Mouse (Mus musculus) myocyte (in vitro differentiated cells): ENCODE data around the gene Sfxn1. TPM values are rescaled to one million over a fixed set of nuclear protein-coding genes. Genes with fewer than 3 reads are reported as not detected.

Experiments
- H3K27me3 ChIP-seq: one replicate; pipeline ENCODE4 v1.6.1; 2011; ENCODE audit not compliant: control insufficient read depth, insufficient read depth, insufficient read length
- H3K36me3 ChIP-seq: one replicate; pipeline ENCODE4 v1.6.1; 2011; ENCODE audit not compliant: control insufficient read depth, insufficient read depth
- H3K4me2 ChIP-seq: one replicate; pipeline ENCODE4 v1.6.1; 2011; ENCODE audit warnings: low read depth, control low read depth
- H3K4me3 ChIP-seq: one replicate; pipeline ENCODE4 v1.5.1; 2011; ENCODE audit warnings: mild to moderate bottlenecking, control low read depth, moderate library complexity
- H3K79me2 ChIP-seq: one replicate; pipeline ENCODE4 v1.6.1; 2011; ENCODE audit not compliant: control insufficient read depth, insufficient read depth
- H3ac ChIP-seq: one replicate; pipeline ENCODE4 v1.6.1; 2011; ENCODE audit not compliant: control insufficient read depth, insufficient read length
- CEBPB ChIP-seq: IDR thresholded peaks from 2 replicates; pipeline ENCODE4 v1.6.1; 2011; ENCODE audit warnings: mild to moderate bottlenecking, moderate library complexity; ENCODE audit not compliant: poor library complexity, insufficient read depth, severe bottlenecking
- E2F4 ChIP-seq: IDR thresholded peaks from one replicate; pipeline ENCODE4 v1.6.1; 2011; ENCODE audit warnings: mild to moderate bottlenecking, control low read depth, moderate library complexity; ENCODE audit not compliant: insufficient read depth
- MAX ChIP-seq: IDR thresholded peaks from one replicate; pipeline ENCODE4 v1.6.1; 2011; ENCODE audit warnings: low read depth, mild to moderate bottlenecking, control low read depth
- MYOD1 ChIP-seq, 3 experiments: IDR thresholded peaks; one replicate each; pipeline ENCODE4 v1.6.1; 2011; ENCODE audit warnings: control low read depth in 2 of 3, low read depth in 2 of 3, mild to moderate bottlenecking in 2 of 3, moderate library complexity in 1 of 3; ENCODE audit not compliant: insufficient read length in 2 of 3, control insufficient read depth in 1 of 3
- MYOG ChIP-seq, 3 experiments: IDR thresholded peaks; one replicate each; pipeline ENCODE4 v1.6.1; 2011; ENCODE audit warnings: control low read depth in 2 of 3, low read depth in 2 of 3, mild to moderate bottlenecking in 2 of 3; ENCODE audit not compliant: insufficient read length in 2 of 3, control insufficient read depth in 1 of 3, insufficient read depth in 1 of 3
- POLR2A ChIP-seq: IDR thresholded peaks from one replicate; pipeline ENCODE4 v1.6.1; 2011; ENCODE audit warnings: low read depth, mild to moderate bottlenecking, control low read depth, moderate library complexity; ENCODE audit not compliant: insufficient read length
- POLR2AphosphoS2 ChIP-seq: IDR thresholded peaks from one replicate; pipeline ENCODE4 v1.6.1; 2011; ENCODE audit warnings: low read depth, control low read depth; ENCODE audit not compliant: insufficient read length
- REST ChIP-seq: IDR thresholded peaks from one replicate; pipeline ENCODE4 v1.6.1; 2011; ENCODE audit warnings: mild to moderate bottlenecking, control low read depth, moderate library complexity; ENCODE audit not compliant: insufficient read depth, insufficient read length
- SRF ChIP-seq: IDR thresholded peaks from one replicate; pipeline ENCODE4 v1.6.1; 2011; ENCODE audit warnings: low read depth; ENCODE audit not compliant: control insufficient read depth, insufficient read length
- TCF12 ChIP-seq: IDR thresholded peaks from one replicate; pipeline ENCODE4 v1.6.1; 2011; ENCODE audit warnings: mild to moderate bottlenecking, control low read depth; ENCODE audit not compliant: poor library complexity, insufficient read depth, severe bottlenecking
- TCF3 ChIP-seq: IDR thresholded peaks from one replicate; pipeline ENCODE4 v1.6.1; 2011; ENCODE audit warnings: low read depth, control low read depth; ENCODE audit not compliant: insufficient read length
- USF1 ChIP-seq: IDR thresholded peaks from one replicate; pipeline ENCODE4 v1.6.1; 2011; ENCODE audit warnings: low read depth, mild to moderate bottlenecking, control low read depth, moderate library complexity
- polyA plus RNA-seq: library from polyadenylated mRNA; unstranded; fragments of >200 nt; fragmentation: generic; extraction: Trizol; gene quantifications from one replicate; pipeline ENCODE4 v1.2.1, GENCODE M21; 2012; ENCODE audit warnings: missing spikeins

Sfxn1 gene
- polyA plus RNA-seq, 1 experiment = 10.9 TPM

GRCm38 (mm10) chr13:54075416-54075815 lies 3.7 kb downstream of the Sfxn1 start:
- TF ChIP-seq CEBPB (no peak), POLR2A (no peak), SRF (no peak), MYOG (IDR thresholded peaks at IDR 0.05; ENCODE audit: control insufficient read depth in 1 of 3, insufficient read depth in 1 of 3, insufficient read length in 2 of 3, low read depth in 2 of 3) (no peak)
- Histone ChIP-seq H3K27me3 (no peaks in the 10 kb centered on the region), H3K4me2 (no peak overlapping the region), H3ac (no peak overlapping the region), H3K36me3 (no peaks in the 10 kb centered on the region), H3K79me2 (peaks cover 60% of the 10 kb centered on the region), H3K4me3 (no peak overlapping the region)

- Histone ChIP-seq H3K4me2 (no peak overlapping the region), H3K79me2 (peaks cover 60% of the 10 kb centered on the region), H3K4me3 (no peak overlapping the region), H3K27me3 (no peaks in the 10 kb centered on the region), H3K36me3 (no peaks in the 10 kb centered on the region), H3ac (no peak overlapping the region)
- no peak for TF ChIP-seq SRF
- TF ChIP-seq TCF3 = no peak
- TF ChIP-seq POLR2A = no peak
- TF ChIP-seq TCF12 = no peak
- no peak for TF ChIP-seq POLR2AphosphoS2
- no peak for TF ChIP-seq REST
These were observed 4.4 kb downstream of the Sfxn1 start for GRCm38 (mm10) chr13:54076051-54076450.

- Histone ChIP-seq H3K4me2 (no peak overlapping the region), H3K4me3 (no peak overlapping the region), H3K27me3 (no peaks in the 10 kb centered on the region), H3K36me3 (no peaks in the 10 kb centered on the region), H3ac (no peak overlapping the region), H3K79me2 (peaks cover 59% of the 10 kb centered on the region)
- TF ChIP-seq CEBPB (no peak), USF1 (no peak), REST (no peak), MAX (no peak), POLR2A (no peak), TCF12 (no peak), MYOD1 (IDR thresholded peaks at IDR 0.05; ENCODE audit: control insufficient read depth in 1 of 3, insufficient read length in 2 of 3, low read depth in 2 of 3) (no peak), SRF (no peak)
These were observed 5.2 kb downstream of the Sfxn1 start for GRCm38 (mm10) chr13:54076762-54077460.

DNA sequence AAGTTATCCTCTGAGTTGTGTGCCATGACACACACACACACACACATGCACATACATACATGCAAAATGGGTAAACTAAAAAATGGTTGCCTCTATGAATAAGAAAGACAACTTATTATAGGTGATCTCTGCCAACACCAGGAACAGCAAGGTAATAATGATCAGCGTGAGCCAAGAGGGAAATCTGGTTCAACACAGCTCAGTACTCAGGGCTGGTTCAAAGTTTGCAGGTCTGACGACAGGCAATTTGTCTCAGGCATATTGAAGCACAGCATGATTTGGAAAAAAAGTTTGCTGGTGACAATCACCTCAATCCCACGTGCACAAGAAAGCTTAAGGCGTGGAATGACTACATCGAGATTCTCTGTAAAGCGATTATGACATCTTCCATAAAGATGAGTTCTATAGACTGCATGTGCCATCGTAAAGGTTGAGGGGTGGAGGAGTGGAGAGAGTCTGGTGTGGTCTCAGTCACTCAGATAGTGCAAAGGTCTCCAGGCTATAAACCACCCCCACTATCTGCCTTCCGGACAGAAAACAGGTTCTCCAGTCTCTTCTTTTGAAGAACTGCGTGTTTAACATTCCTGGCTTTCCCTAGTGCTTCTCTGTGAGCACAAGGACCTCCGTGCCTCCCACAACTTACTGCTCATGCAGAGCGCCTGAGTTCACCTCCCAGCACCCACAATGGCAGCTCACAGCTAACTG lies 6.0 kb downstream of the Sfxn1 start:
- H3K4me3 ChIP-seq = no peak overlapping the region
- no peak for TF ChIP-seq E2F4
- no peak for TF ChIP-seq POLR2AphosphoS2
- TF ChIP-seq CEBPB = no peak
- TF ChIP-seq MYOG (IDR thresholded peaks at IDR 0.05; ENCODE audit: control insufficient read depth in 1 of 3, insufficient read depth in 1 of 3, insufficient read length in 2 of 3, low read depth in 2 of 3) = no peak
- TF ChIP-seq REST = no peak
- no peak for TF ChIP-seq POLR2A
- TF ChIP-seq USF1 = no peak
- H3K79me2 ChIP-seq = peaks cover 57% of the 10 kb centered on the region

GRCm38 (mm10) chr13:54079782-54080759 lies 8.4 kb downstream of the Sfxn1 start:
- no peak overlapping the region for H3K4me2 ChIP-seq
- no peak for TF ChIP-seq TCF3
- no peak for TF ChIP-seq MYOG (IDR thresholded peaks at IDR 0.05; ENCODE audit: control insufficient read depth in 1 of 3, insufficient read depth in 1 of 3, insufficient read length in 2 of 3, low read depth in 2 of 3)
- no peak for TF ChIP-seq TCF12
- no peak for TF ChIP-seq REST
- TF ChIP-seq MYOD1 (IDR thresholded peaks at IDR 0.05; ENCODE audit: control insufficient read depth in 1 of 3, insufficient read length in 2 of 3, low read depth in 2 of 3) = no peak
- no peak for TF ChIP-seq POLR2A
- TF ChIP-seq CEBPB = no peak
- no peak for TF ChIP-seq USF1
- no peak for TF ChIP-seq SRF
- TF ChIP-seq E2F4 = no peak
- no peak for TF ChIP-seq MAX
- TF ChIP-seq POLR2AphosphoS2 = no peak
- H3K4me3 ChIP-seq = no peak overlapping the region
- H3K79me2 ChIP-seq = peaks cover 44% of the 10 kb centered on the region
- H3ac ChIP-seq = no peak overlapping the region
- H3K36me3 ChIP-seq = peaks cover under 1% of the 10 kb centered on the region
- no peaks in the 10 kb centered on the region for H3K27me3 ChIP-seq

More for the DNA sequence above, 6.0 kb downstream of the Sfxn1 start:
- no peaks in the 10 kb centered on the region for H3K36me3 ChIP-seq
- H3K27me3 ChIP-seq = no peaks in the 10 kb centered on the region
- H3ac ChIP-seq = no peak overlapping the region
- H3K4me2 ChIP-seq = no peak overlapping the region
